Mouse (Mus musculus) right cerebral cortex, postnatal 14 days (tissue): ENCODE results near the gene Pkig.
"Not testable (repeated sequence)": the region's sequence is repeated elsewhere in the genome, so short reads cannot be mapped to it uniquely, and the experiment has no call there.

Source experiments
- DNase-seq: peaks from one replicate; pipeline ENCODE4 v3.0.0; 2022

The Pkig gene

GRCm38 (mm10) chr2:163644047-163644446 lies 14.1 kb upstream of the Pkig start:
- DNase-seq: no peak

GRCm38 (mm10) chr2:163644575-163645385 lies 13.4 kb upstream of the Pkig start, which contains the start of gene Serinc3:
Gene Serinc3, minus strand, starts transcription at chr2:163645131.
- peak; percentile 97 for DNase-seq

GRCm38 (mm10) chr2:163645700-163646460 lies 12.3 kb upstream of the Pkig start:
- no peak for DNase-seq

DNA sequence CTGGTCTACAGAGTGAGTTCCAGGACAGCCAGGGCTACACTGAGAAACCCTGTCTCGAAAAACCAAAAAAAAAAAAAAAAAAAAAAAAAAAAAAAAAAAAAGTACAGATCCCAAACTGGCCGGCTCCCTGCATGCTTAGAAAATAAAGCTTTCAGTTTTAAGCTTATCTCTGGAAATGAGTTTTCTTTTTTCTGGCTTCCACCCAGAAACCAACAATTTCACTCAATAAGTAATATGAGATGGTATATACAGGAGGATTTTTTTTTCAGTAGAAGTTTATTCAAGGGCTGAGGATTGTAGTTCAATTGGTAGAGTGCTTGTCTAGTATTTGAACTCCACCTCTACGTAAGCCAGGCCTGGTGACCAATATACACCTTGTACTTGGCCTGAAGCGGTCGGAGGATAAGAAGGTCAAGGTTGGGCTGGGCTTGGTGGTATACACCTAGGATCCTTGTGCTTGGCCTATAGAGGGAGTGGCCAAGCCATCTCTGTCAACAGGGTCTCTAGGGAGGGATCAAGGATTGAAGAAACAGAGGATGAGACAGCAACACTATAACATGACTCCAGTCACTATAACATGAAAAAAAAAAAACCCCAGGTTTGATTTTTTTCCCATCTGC lies 11.6 kb upstream of the Pkig start:
- no peak for DNase-seq

DNA sequence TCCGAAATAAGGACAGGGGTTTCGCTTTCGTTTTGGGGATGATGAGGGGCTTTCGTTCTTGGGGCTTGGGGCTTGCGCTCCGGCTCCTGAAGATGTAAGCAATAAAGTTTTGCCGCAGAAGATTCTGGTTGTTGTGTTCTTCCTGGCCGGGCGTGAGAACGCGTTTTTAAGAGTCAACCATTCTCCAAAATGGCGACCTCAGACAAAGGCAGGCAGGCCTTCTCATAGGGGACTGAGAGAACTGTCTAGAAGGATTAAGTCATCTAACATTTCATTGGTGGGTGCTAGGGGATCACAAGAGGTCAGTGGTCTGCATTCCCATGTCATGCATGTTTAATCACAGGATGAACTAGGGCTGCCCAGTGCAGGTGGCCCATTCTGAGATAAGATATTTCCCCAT lies 2.5 kb upstream of the Pkig start:
- DNase-seq: not testable (repeated sequence)

- no peak for DNase-seq
These were observed 700 bp upstream of the Pkig start for GRCm38 (mm10) chr2:163657486-163657885.

GRCm38 (mm10) chr2:163658941-163659340 lies 755 bp downstream of the Pkig start:
- DNase-seq: no peak

GRCm38 (mm10) chr2:163659431-163659830 lies 1.2 kb downstream of the Pkig start:
- no peak for DNase-seq

- no peak for DNase-seq
These were observed 2.0 kb downstream of the Pkig start for GRCm38 (mm10) chr2:163660103-163660701.

DNA sequence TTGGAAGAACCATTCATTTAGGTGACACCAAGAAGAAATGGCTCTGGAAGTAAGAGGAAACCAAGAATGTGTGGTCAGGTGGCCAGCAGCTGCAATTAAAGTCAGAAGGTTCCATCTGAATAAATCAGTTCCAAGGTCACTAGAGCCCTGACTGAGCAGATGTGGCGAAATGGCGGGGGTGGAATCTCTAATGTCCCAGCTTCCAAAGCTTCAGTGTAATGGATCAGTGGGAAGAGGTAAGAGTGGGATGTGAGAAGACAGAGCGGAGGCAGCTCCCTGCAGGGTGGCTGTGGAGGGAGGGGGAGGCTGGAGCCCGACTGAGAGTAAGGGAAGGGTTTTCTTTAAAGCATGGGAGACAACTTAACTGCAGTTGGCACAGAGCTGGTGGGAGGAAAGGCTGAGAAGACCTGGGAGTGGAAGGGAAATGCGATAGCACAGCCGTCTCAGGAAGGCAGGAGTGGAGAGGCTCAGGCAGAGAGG lies 3.2 kb downstream of the Pkig start:
- peak; percentile 47 for DNase-seq

- DNase-seq: no peak
These were observed 3.9 kb downstream of the Pkig start for GRCm38 (mm10) chr2:163662076-163662475.

- no peak for DNase-seq
These were observed 4.6 kb downstream of the Pkig start for GRCm38 (mm10) chr2:163662698-163663221.

- no peak for DNase-seq
These were observed 5.7 kb downstream of the Pkig start for GRCm38 (mm10) chr2:163663930-163664329.

- no peak for DNase-seq
These were observed 8.9 kb downstream of the Pkig start for GRCm38 (mm10) chr2:163667045-163667444.

DNA sequence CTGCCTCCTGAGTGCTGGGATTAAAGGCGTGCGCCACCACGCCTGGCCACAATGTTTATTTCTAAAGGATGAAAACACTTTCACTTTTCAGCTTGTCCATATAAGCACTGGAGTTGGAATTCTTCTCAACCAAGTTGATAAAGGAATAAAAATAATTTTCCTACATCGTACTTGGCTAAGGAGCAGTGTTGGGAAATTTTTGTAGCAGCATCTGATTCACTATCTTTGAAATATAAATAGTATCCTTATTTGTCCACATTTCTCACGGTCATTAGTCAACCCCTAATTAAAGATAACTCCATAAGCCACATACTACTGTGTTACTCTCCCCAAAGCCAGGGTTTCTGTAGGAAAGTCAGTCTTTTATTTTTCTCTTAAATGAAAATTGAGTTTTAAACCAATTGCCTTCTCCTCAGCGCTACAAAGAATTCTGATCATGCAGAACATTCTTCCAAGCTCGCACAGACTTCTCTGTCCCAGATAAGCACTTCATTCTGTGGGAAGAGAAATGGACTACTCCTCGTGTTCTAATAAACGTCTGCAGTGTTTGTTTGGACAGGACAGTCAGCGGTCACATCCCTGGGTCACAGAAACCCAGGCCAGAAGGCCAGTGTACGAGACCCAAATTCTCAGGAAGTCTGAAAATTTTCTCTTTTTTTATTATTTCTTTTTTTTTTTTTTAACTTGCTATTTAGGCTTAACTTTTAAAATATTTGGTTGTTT lies 12.8 kb downstream of the Pkig start:
- no peak for DNase-seq

GRCm38 (mm10) chr2:163674397-163674796 lies 16.2 kb downstream of the Pkig start:
- no peak for DNase-seq

GRCm38 (mm10) chr2:163675144-163675619 lies 17.0 kb downstream of the Pkig start:
- DNase-seq: peak; percentile 19

- no peak for DNase-seq
These were observed 17.5 kb downstream of the Pkig start for GRCm38 (mm10) chr2:163675662-163676061.

GRCm38 (mm10) chr2:163676321-163676720 lies 18.1 kb downstream of the Pkig start:
- no peak for DNase-seq

DNA sequence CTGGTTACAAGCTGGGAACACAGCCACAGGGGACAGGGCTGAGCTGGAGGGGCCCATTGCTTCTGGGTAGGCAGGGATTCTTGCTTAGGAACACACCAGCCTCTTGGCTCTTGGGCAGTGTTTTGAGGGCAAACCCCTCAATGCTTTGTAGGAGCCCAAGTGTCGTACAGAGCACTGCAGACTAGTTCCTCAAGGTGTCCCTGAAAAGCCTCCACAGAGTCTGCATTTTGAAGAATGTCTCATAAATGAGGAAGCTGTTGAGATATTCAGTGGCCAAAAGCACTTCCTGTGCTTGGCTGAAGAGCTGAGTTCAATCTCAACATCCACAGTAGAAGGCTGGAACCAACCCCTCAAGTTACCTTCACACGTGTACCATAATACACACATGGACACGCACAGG lies 18.6 kb downstream of the Pkig start:
- no peak for DNase-seq

DNA sequence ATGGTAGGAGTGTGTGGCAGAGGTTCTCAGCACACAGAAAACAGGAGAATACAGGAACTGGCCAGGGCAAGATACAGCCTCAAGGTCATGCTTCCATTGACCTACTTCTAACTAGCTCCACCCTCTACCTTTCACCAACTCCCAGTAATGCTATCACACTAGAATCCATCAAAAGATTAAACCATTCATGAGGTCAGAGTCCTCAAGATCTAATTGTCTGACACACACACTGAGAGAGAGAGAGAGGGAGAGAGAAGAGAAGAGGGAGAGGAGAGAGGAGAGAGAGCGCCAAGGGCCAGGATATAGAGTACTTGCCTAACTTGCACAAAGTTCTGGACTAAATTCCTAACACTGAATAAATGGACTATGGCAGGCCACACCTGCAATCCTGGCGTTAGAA lies 24.2 kb downstream of the Pkig start:
- no peak for DNase-seq

DNA sequence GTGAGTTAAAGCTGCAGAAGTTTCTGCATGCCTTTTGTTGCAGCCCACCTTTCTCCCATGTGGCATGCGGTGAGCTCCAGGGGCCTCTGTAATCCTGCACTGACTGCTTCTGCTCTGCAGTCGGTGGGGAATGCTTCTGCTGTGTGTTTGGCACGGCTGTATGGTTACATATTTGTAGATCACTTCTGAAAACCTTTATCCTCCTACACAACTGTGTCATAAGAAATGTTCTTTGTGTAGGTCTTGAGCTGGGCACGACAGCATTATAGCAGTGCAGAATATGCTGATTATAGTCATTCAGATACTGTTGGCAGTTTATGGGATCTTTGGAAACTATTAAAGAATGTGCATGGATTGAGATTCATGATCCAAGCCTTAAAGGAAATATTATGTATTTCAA lies 27.1 kb downstream of the Pkig start:
- no peak for DNase-seq
